Mouse (Mus musculus) kidney, postnatal 0 days (tissue): Measurements from ENCODE around the gene Ppp2r2c. TPM values are rescaled to one million over a fixed set of nuclear protein-coding genes. Genes with fewer than 3 reads are reported as not detected.

Source experiments
- ATAC-seq: fragments of 200-750 bp; cut with Nextera tagmentation; replicated peaks from 2 replicates; pipeline ENCODE4 v1.8.0; 2017; ENCODE audit warnings: low read depth, moderate number of reproducible peaks, moderate TSS enrichment, moderate library complexity; ENCODE audit not compliant: low FRiP score
- DNase-seq: peaks from one replicate; pipeline ENCODE4 v3.0.0-alpha.2; 2016; ENCODE audit warnings: low spot score
- H3K27ac ChIP-seq: fragments of 300-500 bp; sonication (generic); 2 replicates; pipeline ENCODE4 v1.5.1; 2014; ENCODE audit warnings: mild to moderate bottlenecking
- H3K27me3 ChIP-seq: fragments of 300-500 bp; sonication (generic); 2 replicates; pipeline ENCODE4 v1.6.1; 2014; ENCODE audit warnings: low read length, mixed read lengths; ENCODE audit not compliant: insufficient read depth
- H3K36me3 ChIP-seq: fragments of 300-500 bp; sonication (generic); 2 replicates; pipeline ENCODE4 v1.6.1; 2014; ENCODE audit warnings: low read length, mixed read lengths; ENCODE audit not compliant: insufficient read depth
- H3K4me1 ChIP-seq: fragments of 300-500 bp; sonication (generic); replicated peaks from 2 replicates; pipeline ENCODE4 v1.6.1; 2014; ENCODE audit warnings: antibody characterized with exemption, low read length, mixed read lengths; ENCODE audit not compliant: insufficient read depth
- H3K4me2 ChIP-seq: fragments of 300-500 bp; sonication (generic); 2 replicates; pipeline ENCODE4 v1.6.1; 2014; ENCODE audit warnings: mild to moderate bottlenecking, low read length, moderate library complexity, mixed read lengths
- H3K4me3 ChIP-seq: fragments of 300-500 bp; sonication (generic); replicated peaks from 2 replicates; pipeline ENCODE4 v1.5.1; 2014; ENCODE audit warnings: low read depth, low read length
- H3K9ac ChIP-seq: fragments of 300-500 bp; sonication (generic); 2 replicates; pipeline ENCODE4 v1.6.1; 2014; ENCODE audit warnings: low read depth, low read length
- H3K9me3 ChIP-seq: fragments of 300-500 bp; sonication (generic); replicated peaks from 2 replicates; pipeline ENCODE4 v1.6.1; 2016; ENCODE audit warnings: low read length, inconsistent platforms, mixed read lengths
- CTCF ChIP-seq: IDR thresholded peaks from 2 replicates; pipeline ENCODE4 v1.5.1; 2016; ENCODE audit warnings: antibody characterized with exemption, low read depth, mild to moderate bottlenecking, moderate library complexity
- WGBS: fragments of 180-500 bp; shearing (Covaris S2); extraction: QIAGEN DNeasy Blood & Tissue Kit; methylation state at CpG from one replicate; pipeline ENCODE4 v1.1.7; 2014; 5-methylcytosine and 5-hydroxymethylcytosine counted together
- polyA plus RNA-seq: library from polyadenylated mRNA; unstranded; fragments of >200 nt; fragmentation: Nextera tagmentation; extraction: Ambion mirVana; gene quantifications from 2 replicates; pipeline ENCODE4 v1.2.1, GENCODE M21; 2015

Ppp2r2c gene
- polyA plus RNA-seq, 1 experiment from 2014 or later: 0.11 TPM

DNA sequence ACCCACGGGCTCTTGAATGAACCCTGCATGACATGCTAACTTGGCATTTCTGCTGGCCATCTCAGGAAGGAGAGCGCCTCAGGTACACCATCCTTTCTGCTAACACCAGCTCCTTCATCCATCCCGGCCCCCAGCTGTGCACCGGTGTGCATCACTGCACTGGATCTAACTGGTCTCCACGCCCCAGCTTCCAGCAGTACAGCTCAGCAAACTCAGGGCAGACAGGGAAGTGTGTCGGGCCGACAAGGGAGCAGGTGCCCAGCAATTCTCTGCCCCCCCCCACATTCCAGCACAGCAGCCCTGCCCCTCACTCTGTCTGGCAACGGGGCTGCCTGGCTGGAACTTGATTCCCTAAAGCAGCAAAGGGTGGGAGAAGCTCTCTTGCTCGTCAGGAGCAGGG is 109.5 kb downstream of the Ppp2r2c start:
- Histone ChIP-seq H3K4me3 (no peak overlapping the region), H3K27ac (no peak overlapping the region), H3K9ac (no peak overlapping the region), H3K27me3 (no peaks in the 10 kb centered on the region), H3K9me3 (no peaks in the 10 kb centered on the region), H3K36me3 (peaks cover 9% of the 10 kb centered on the region; the same call in 1 of the 2 replicates), H3K4me1 (peaks cover 4% of the 10 kb centered on the region; the same call in 1 of the 2 replicates), H3K4me2 (no peak overlapping the region)
- 45% methylated on average over 9 of the region's 9 CpGs for WGBS
- no peak for TF ChIP-seq CTCF
- peak; percentile 83 for ATAC-seq
- peak; percentile 44 for DNase-seq

GRCm38 (mm10) chr5:36979001-36979400 is 110.7 kb downstream of the Ppp2r2c start:
- Histone ChIP-seq H3K27me3 (no peaks in the 10 kb centered on the region), H3K4me2 (no peak overlapping the region), H3K36me3 (peaks cover 4% of the 10 kb centered on the region; the same call in 1 of the 2 replicates), H3K4me3 (no peak overlapping the region), H3K9me3 (no peaks in the 10 kb centered on the region), H3K27ac (no peak overlapping the region), H3K4me1 (peaks cover 4% of the 10 kb centered on the region; the same call in 1 of the 2 replicates), H3K9ac (no peak overlapping the region)
- 44% methylated on average over 8 of the region's 8 CpGs for WGBS
- no peak for TF ChIP-seq CTCF
- DNase-seq (no peak), ATAC-seq (no peak)

DNA sequence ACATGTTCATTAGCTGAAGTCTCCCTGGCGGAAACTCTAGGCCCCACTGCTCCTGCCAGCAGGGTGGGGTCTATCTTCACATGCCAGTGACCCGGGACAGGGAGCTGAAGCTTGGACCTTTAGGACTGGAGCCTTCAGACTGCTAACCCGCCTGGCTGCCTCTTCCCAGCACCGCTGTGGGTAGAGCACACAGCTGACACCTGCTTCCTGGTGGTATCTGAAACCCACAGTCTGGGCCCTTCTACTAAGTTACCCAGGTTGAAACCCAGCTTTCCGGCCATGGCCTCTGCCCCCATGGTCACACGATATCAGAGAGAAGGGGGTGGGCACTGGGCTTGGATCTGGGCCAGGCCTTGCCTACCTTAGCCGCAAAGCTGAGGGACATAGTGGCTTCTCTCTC is 111.3 kb downstream of the Ppp2r2c start:
- Histone ChIP-seq H3K4me2 (no peak overlapping the region), H3K9ac (0 out of 2 replicates have a peak overlapping the region, but pooled peaks have one; percentile 13), H3K27ac (no peak overlapping the region), H3K4me1 (peaks cover 4% of the 10 kb centered on the region; the same call in 1 of the 2 replicates), H3K9me3 (no peaks in the 10 kb centered on the region), H3K27me3 (no peaks in the 10 kb centered on the region), H3K4me3 (no peak overlapping the region), H3K36me3 (peaks cover 3% of the 10 kb centered on the region; the same call in 1 of the 2 replicates)
- WGBS: 41% methylated on average over 7 of the region's 7 CpGs
- TF ChIP-seq CTCF: no peak
- DNase-seq (no peak), ATAC-seq (no peak)

DNA sequence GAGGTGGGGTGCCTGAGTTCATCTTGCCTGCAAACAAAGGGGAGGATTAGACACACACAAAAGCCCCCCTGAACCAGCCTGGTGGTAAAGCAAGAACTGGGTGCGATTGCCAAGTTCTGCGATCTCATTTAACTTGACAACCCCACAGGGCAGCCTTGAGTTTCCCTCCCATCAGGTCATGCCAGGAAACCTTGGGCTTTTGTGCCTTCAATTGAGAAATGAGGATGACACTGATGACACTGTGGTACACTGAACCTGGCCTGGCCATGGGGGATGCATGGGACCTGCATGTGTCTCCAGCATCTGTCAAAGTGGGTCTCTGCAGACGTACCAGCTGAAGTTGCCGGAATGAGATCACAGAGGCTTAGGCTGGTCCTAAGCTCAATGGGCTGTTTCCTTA is 114.0 kb downstream of the Ppp2r2c start:
- Histone ChIP-seq H3K27me3 (no peaks in the 10 kb centered on the region), H3K9me3 (no peaks in the 10 kb centered on the region), H3K9ac (no peak overlapping the region), H3K4me3 (no peak overlapping the region), H3K4me1 (peaks cover 12% of the 10 kb centered on the region; the same call in 1 of the 2 replicates), H3K27ac (no peak overlapping the region), H3K36me3 (peaks cover 3% of the 10 kb centered on the region; the same call in 1 of the 2 replicates), H3K4me2 (no peak overlapping the region)
- no peak for DNase-seq
- TF ChIP-seq CTCF: no peak
- ATAC-seq: no peak
- WGBS: 89% methylated on average over 4 of the region's 4 CpGs

DNA sequence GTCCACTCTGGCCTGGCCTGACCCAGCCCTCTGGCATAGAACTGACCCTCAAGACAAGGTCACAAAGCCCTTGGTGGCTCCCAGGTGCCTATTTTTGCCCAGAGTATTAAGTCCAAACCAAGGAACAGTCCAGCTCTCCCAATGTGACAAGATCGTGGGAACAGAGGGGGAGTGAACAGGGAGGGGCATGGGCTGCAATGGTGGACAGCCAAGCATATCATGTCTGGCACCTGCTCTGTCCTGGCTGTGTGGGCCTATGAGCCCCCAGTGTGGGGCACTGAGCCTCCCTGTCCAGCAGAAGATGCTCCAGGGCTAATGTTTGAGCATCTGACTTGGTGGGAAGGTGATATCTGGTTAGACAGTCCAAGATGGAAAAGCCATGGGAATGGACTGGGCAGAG is 118.3 kb downstream of the Ppp2r2c start:
- 32% methylated on average over 1 of the region's 1 CpGs for WGBS
- Histone ChIP-seq H3K4me3 (no peak overlapping the region), H3K36me3 (no peaks in the 10 kb centered on the region), H3K9me3 (no peaks in the 10 kb centered on the region), H3K9ac (no peak overlapping the region), H3K27ac (no peak overlapping the region), H3K4me2 (no peak overlapping the region), H3K4me1 (0 out of 2 replicates have a peak, but pooled peaks cover 10% of the 10 kb centered on the region), H3K27me3 (no peaks in the 10 kb centered on the region)
- ATAC-seq (no peak), DNase-seq (no peak)
- TF ChIP-seq CTCF: no peak

GRCm38 (mm10) chr5:36988124-36988780 is 119.9 kb downstream of the Ppp2r2c start:
- no peaks in the 10 kb centered on the region for H3K9me3 ChIP-seq
- peak overlapping the region; percentile 66 for H3K4me3 ChIP-seq
- 6% methylated on average over 24 of the region's 24 CpGs for WGBS
- no peaks in the 10 kb centered on the region for H3K27me3 ChIP-seq
- peak overlapping the region; percentile 83 for H3K27ac ChIP-seq
- peak overlapping the region; percentile 93 for H3K4me2 ChIP-seq
- H3K36me3 ChIP-seq: no peaks in the 10 kb centered on the region
- H3K9ac ChIP-seq: peak overlapping the region; percentile 80
- H3K4me1 ChIP-seq: 0 out of 2 replicates have a peak, but pooled peaks cover 10% of the 10 kb centered on the region
- ATAC-seq: peak; percentile 31; the same call in 1 of the 2 replicates
- no peak for TF ChIP-seq CTCF
- DNase-seq: peak; percentile 10
